Mouse (Mus musculus) kidney, adult 10 weeks (tissue): ENCODE measurements around the gene Lipa. TPM values are rescaled to one million over a fixed set of nuclear protein-coding genes. Genes with fewer than 3 reads are reported as not detected.

Source experiments
- polyA plus RNA-seq: library from polyadenylated mRNA; stranded (reverse); fragments of 350-450 nt; fragmentation: Illumina TruSeq; extraction: RNeasy Lipid Tissue Mini Kit (QIAGEN cat#74804); gene quantifications from one replicate; pipeline ENCODE4 v1.2.3, GENCODE M21; 2014; ENCODE audit warnings: low read depth, low replicate concordance

Lipa gene
- 284 TPM for polyA plus RNA-seq

GRCm38 (mm10) chr19:34526941-34527682, at the start of gene Lipa:
TSS of gene Lipa (minus strand) at chr19:34527474.

GRCm38 (mm10) chr19:34550534-34551223, 23.4 kb upstream of the Lipa start, which contains the start of gene Ifit2:
TSS of gene Ifit2 (plus strand) at chr19:34550694.

DNA sequence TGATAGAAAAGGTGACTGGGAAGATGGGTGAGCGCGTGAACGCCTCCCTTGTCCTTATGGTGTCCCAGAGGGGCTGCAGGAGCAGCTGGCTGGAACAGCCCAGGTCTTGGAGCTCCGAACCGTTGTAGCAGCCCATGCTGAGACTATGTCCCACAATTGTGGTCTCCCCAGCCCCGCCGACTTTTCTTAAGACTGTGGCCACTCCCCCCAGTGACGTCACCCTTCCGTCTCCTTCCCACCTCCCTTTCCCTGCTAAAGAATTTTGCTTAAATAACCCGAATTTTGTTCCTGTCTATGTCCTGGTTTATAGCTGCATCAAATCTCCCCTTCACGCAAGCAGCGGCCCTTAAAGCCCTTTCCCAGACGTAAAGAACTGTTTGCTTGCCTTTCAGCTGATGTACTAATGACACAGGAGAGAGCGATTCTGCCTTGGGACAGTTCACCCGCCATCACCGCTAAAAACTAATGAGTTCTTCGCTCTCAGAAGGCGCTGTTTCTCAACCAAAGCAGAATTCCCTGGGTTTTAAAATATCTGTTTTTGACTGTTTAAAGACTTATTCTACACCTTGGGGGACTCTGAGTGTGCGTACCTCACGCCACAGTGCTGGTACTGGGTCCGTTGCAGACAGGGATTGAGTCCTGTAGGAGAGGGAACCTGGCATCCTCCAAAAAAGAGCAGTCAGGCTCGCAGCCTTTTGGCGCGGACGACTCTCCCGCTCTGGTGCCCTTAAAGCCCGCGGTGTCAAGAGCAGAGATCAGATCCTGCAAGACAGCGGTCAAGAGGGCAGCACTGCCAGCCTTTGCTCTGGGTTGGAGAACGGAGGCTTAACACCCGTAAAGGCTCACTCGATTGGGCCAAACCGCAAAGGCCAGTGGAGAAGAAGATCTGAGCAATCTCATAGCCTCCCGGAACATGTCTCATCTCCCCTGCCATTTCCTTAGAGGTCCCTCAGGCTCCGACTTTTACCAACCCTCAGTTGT, 52.0 kb downstream of the Lipa start, which contains the start of gene Ch25h:
TSS of gene Ch25h (minus strand) at position 174 of the 981 bp plus-strand sequence.

Other genes with a start within 250 kb of the Lipa start
- 27.9 TPM for gene Fas, start 236.8 kb downstream of the Lipa start, polyA plus RNA-seq
- gene Ch25h, start 52.3 kb downstream of the Lipa start, polyA plus RNA-seq: 1.4 TPM
- gene Ifit2, start 23.2 kb upstream of the Lipa start, polyA plus RNA-seq: 29.8 TPM
- gene Ifit3, start 56.1 kb upstream of the Lipa start, polyA plus RNA-seq: 45.0 TPM
- gene Ifit1bl1, start 74.5 kb upstream of the Lipa start, polyA plus RNA-seq: 7.8 TPM
- gene Ifit3b, start 80.5 kb upstream of the Lipa start, polyA plus RNA-seq: 14.9 TPM
- 4.0 TPM for gene Ifit1bl2, start 113.3 kb upstream of the Lipa start, polyA plus RNA-seq
- gene Ifit1, start 113.4 kb upstream of the Lipa start, polyA plus RNA-seq: 10.9 TPM
- 164 TPM for gene Slc16a12, start 219.8 kb upstream of the Lipa start, polyA plus RNA-seq